Mouse (Mus musculus) stomach, postnatal 0 days (tissue): ENCODE measurements around the gene Cldn22. TPM values are rescaled to one million over a fixed set of nuclear protein-coding genes. Genes with fewer than 3 reads are reported as not detected.
A peak's percentile ranks its signal among the peaks of the same experiment; 100 is the strongest.
"Not testable (repeated sequence)": the region's sequence is repeated elsewhere in the genome, so short reads cannot be mapped to it uniquely, and the experiment has no call there.

Source experiments
- ATAC-seq: fragments of 200-750 bp; cut with Nextera tagmentation; 2 replicates; pipeline ENCODE4 v1.8.0; 2017; ENCODE audit not compliant: low FRiP score, low TSS enrichment
- DNase-seq: peaks from one replicate; pipeline ENCODE4 v3.0.0-alpha.2; 2016; ENCODE audit warnings: low spot score
- H3K27ac ChIP-seq: fragments of 300-500 bp; sonication (generic); replicated peaks from 2 replicates; pipeline ENCODE4 v1.5.1; 2014; ENCODE audit warnings: mild to moderate bottlenecking, control low read depth
- H3K27me3 ChIP-seq: fragments of 300-500 bp; sonication (generic); 2 replicates; pipeline ENCODE4 v1.6.1; 2014; ENCODE audit warnings: low read length; ENCODE audit not compliant: control insufficient read depth, insufficient read depth
- H3K36me3 ChIP-seq: fragments of 300-500 bp; sonication (generic); 2 replicates; pipeline ENCODE4 v1.6.1; 2014; ENCODE audit warnings: low read length, mixed read lengths; ENCODE audit not compliant: control insufficient read depth, insufficient read depth
- H3K4me1 ChIP-seq: fragments of 300-500 bp; sonication (generic); replicated peaks from 2 replicates; pipeline ENCODE4 v1.6.1; 2014; ENCODE audit warnings: antibody characterized with exemption; ENCODE audit not compliant: control insufficient read depth, insufficient read depth
- H3K4me2 ChIP-seq: fragments of 300-500 bp; sonication (generic); replicated peaks from 2 replicates; pipeline ENCODE4 v1.6.1; 2014; ENCODE audit warnings: low read depth, mild to moderate bottlenecking, control low read depth, moderate library complexity
- H3K4me3 ChIP-seq: fragments of 300-500 bp; sonication (generic); 2 replicates; pipeline ENCODE4 v1.5.1; 2014; ENCODE audit warnings: low read depth, low read length, control low read depth
- H3K9ac ChIP-seq: fragments of 300-500 bp; sonication (generic); 2 replicates; pipeline ENCODE4 v1.6.1; 2014; ENCODE audit warnings: mild to moderate bottlenecking, low read length, control low read depth, mixed read lengths
- H3K9me3 ChIP-seq: fragments of 300-500 bp; sonication (generic); 2 replicates; pipeline ENCODE4 v1.6.1; 2016; ENCODE audit warnings: low read length; ENCODE audit not compliant: control insufficient read depth
- CTCF ChIP-seq: IDR thresholded peaks from 2 replicates; pipeline ENCODE4 v1.5.1; 2016; ENCODE audit warnings: antibody characterized with exemption, low read depth, mild to moderate bottlenecking, moderate library complexity
- EP300 ChIP-seq: optimal IDR thresholded peaks from 2 replicates; pipeline ENCODE3; 2016; ENCODE audit warnings: antibody characterized with exemption
- WGBS: fragments of 180-500 bp; shearing (Covaris S2); extraction: QIAGEN DNeasy Blood & Tissue Kit; methylation state at CpG from one replicate; pipeline ENCODE4 v1.1.7; 2014; 5-methylcytosine and 5-hydroxymethylcytosine counted together
- polyA plus RNA-seq: library from polyadenylated mRNA; unstranded; fragments of >200 nt; fragmentation: Nextera tagmentation; extraction: Ambion mirVana; gene quantifications from 2 replicates; pipeline ENCODE4 v1.2.1, GENCODE M21; 2015

Gene Cldn22
- polyA plus RNA-seq, 1 experiment from 2014 or later: not detected

GRCm38 (mm10) chr8:47821843-47822242 lies 2.4 kb upstream of the Cldn22 start, which contains the start of gene Cldn24:
Gene Cldn24 (plus strand): TSS chr8:47822143.
- no peak within 1 kb of the TSS for H3K4me3 ChIP-seq
- no peaks in the 10 kb centered on the region for H3K4me1 ChIP-seq
- no peaks in the 10 kb centered on the region for H3K36me3 ChIP-seq
- no peaks in the 10 kb centered on the region for H3K27me3 ChIP-seq
- 87% methylated on average over 6 of the region's 6 CpGs for whole genome bisulfite sequencing
- no peaks in the 10 kb centered on the region for H3K9me3 ChIP-seq
- TF ChIP-seq EP300 (no peak), CTCF (no peak)
- DNase-seq (no peak), ATAC-seq (no peak)
- H3K27ac ChIP-seq: no peak within 1 kb of the TSS
- no peak within 1 kb of the TSS for H3K9ac ChIP-seq
- no peak within 1 kb of the TSS for H3K4me2 ChIP-seq

DNA sequence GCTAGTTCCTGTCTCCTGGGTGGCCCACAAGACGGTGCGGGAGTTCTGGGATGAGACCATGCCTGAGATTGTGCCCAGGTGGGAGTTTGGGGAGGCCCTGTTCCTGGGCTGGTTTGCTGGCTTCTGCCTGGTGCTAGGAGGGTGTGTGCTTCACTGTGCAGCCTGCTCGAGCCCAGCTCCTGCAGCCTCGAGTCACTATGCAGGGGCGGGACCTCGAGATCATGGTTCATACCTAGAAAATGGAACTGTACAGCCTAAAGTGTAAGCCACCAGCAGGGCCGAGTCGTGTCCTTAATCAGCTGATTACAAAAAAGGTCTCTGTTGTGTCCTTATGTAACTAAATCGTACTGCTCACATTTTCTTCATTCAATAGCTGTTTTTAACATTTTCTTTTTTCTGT lies 1.7 kb upstream of the Cldn22 start:
- not testable (repeated sequence) for H3K4me1 ChIP-seq, ATAC-seq, H3K9ac ChIP-seq, H3K27ac ChIP-seq, DNase-seq, H3K4me3 ChIP-seq, H3K9me3 ChIP-seq, H3K27me3 ChIP-seq, H3K36me3 ChIP-seq, H3K4me2 ChIP-seq
- 61% methylated on average over 7 of the region's 9 CpGs for WGBS

GRCm38 (mm10) chr8:47823777-47824176 lies 505 bp upstream of the Cldn22 start:
- Histone ChIP-seq H3K27me3 (no peaks in the 10 kb centered on the region), H3K4me2 (peak overlapping the region; percentile 14; the same call in 1 of the 2 replicates), H3K9me3 (no peaks in the 10 kb centered on the region), H3K36me3 (peaks cover 2% of the 10 kb centered on the region; the same call in 1 of the 2 replicates), H3K9ac (no peak overlapping the region), H3K27ac (peak overlapping the region; percentile 40; the same call in 1 of the 2 replicates), H3K4me1 (no peaks in the 10 kb centered on the region), H3K4me3 (no peak overlapping the region)
- DNase-seq (peak; percentile 33), ATAC-seq (peak; percentile 47; the same call in 1 of the 2 replicates)
- 15% methylated on average over 10 of the region's 10 CpGs for WGBS
- TF ChIP-seq CTCF: no peak
- no peak for TF ChIP-seq EP300

DNA sequence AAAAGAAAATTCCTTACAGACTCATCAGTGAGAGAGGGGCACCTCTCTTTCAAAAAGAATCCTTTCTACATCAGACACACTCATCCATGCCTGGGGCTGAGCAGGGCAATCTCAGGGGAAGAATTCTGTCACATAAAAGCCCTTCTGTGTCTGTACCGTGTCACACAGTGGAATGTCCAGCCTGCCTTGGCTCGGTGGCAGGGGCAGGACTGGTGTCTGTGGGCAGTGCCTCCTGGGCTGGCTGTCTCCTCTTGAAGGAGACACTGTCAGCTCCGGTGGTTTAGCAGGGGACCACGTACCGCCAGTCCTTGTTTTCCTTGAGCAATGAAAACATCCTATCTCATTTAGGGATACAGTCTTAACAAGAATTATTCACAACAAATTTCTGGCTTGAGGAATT lies 1.3 kb downstream of the Cldn22 start:
- ATAC-seq (no peak), DNase-seq (no peak)
- Histone ChIP-seq H3K4me2 (no peak overlapping the region), H3K9ac (no peak overlapping the region), H3K27ac (no peak overlapping the region), H3K36me3 (peaks cover 5% of the 10 kb centered on the region; the same call in 1 of the 2 replicates), H3K4me1 (no peaks in the 10 kb centered on the region), H3K27me3 (no peaks in the 10 kb centered on the region), H3K4me3 (no peak overlapping the region), H3K9me3 (no peaks in the 10 kb centered on the region)
- 70% methylated on average over 5 of the region's 5 CpGs for WGBS
- no peak for TF ChIP-seq EP300
- no peak for TF ChIP-seq CTCF

- Histone ChIP-seq H3K4me1 (no peaks in the 10 kb centered on the region), H3K4me2 (no peak overlapping the region), H3K36me3 (peaks cover 5% of the 10 kb centered on the region; the same call in 1 of the 2 replicates), H3K27ac (no peak overlapping the region), H3K4me3 (no peak overlapping the region), H3K9me3 (no peaks in the 10 kb centered on the region), H3K27me3 (no peaks in the 10 kb centered on the region), H3K9ac (no peak overlapping the region)
- ATAC-seq: no peak
- WGBS: 85% methylated on average over 9 of the region's 9 CpGs
- no peak for DNase-seq
- TF ChIP-seq EP300: no peak
- no peak for TF ChIP-seq CTCF
Observed at GRCm38 (mm10) chr8:47826911-47827310, 2.6 kb downstream of the Cldn22 start.

DNA sequence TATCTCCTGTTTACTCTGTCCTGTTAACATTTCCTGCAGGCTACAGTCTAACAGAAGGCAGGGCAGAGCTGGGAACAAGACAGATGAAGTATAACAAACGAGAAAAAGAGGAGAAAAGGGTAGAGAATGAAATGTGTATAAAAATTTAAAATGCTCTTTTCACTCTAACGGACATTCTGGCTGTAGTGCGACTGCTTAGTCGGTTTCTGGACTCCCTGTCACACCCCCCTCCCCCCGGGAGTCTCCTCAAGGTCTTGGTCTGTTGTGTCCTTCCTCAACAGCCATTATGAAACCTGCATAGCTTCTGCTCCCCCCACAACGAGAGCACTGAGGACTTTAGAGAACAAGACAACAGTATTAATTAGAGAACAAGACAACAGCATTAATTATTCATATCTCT lies 8.3 kb downstream of the Cldn22 start:
- H3K27me3 ChIP-seq: no peaks in the 10 kb centered on the region
- no peak overlapping the region for H3K4me3 ChIP-seq
- TF ChIP-seq CTCF: no peak
- no peak for TF ChIP-seq EP300
- H3K27ac ChIP-seq: no peak overlapping the region
- no peaks in the 10 kb centered on the region for H3K4me1 ChIP-seq
- H3K9me3 ChIP-seq: no peaks in the 10 kb centered on the region
- 52% methylated on average over 6 of the region's 6 CpGs for WGBS
- DNase-seq (no peak), ATAC-seq (no peak)
- H3K36me3 ChIP-seq: peaks cover 5% of the 10 kb centered on the region; the same call in 1 of the 2 replicates
- no peak overlapping the region for H3K9ac ChIP-seq
- H3K4me2 ChIP-seq: no peak overlapping the region
